Mouse (Mus musculus): ENCODE results near the gene Zswim3. TPM values are rescaled to one million over a fixed set of nuclear protein-coding genes. Genes with fewer than 3 reads are reported as not detected.
A peak's percentile ranks its signal among the peaks of the same experiment; 100 is the strongest.

Gene Zswim3
- polyA plus RNA-seq, 2 experiments = 2.4 to 3.7 TPM

GRCm38 (mm10) chr2:164866741-164867551, 62.0 kb downstream of the Zswim3 start:
- no peak overlapping the region for H3K4me2 ChIP-seq (ENCODE audit: low read depth)
- 47% methylated on average over 16 of the region's 16 CpGs for WGBS (ENCODE audit: insufficient replicate concordance)
- H3K9me3 ChIP-seq (ENCODE audit: control insufficient read depth, low read length) = no peaks in the 10 kb centered on the region; the same call in 1 of the 2 replicates
- peak; percentile 36; the same call in 1 of the 2 replicates for ATAC-seq (ENCODE audit: insufficient read depth)
- H3K9ac ChIP-seq (replicated peaks) = no peak overlapping the region
- H3K36me3 ChIP-seq (replicated peaks; ENCODE audit: control insufficient read depth, insufficient read depth, low read depth) = no peaks in the 10 kb centered on the region
- TF ChIP-seq CTCF (IDR thresholded peaks at IDR 0.05; ENCODE audit: low read depth) = no peak
- TF ChIP-seq EP300 (IDR thresholded peaks at IDR 0.05; ENCODE audit: low read depth) = no peak
- no peak for DNase-seq (ENCODE audit: low read depth in 3 of 3, low spot score in 3 of 3)
- peaks cover 0 to 14% of the 10 kb centered on the region in 2 experiments; a peak in 2 of 4 replicates for H3K4me1 ChIP-seq (replicated peaks; ENCODE audit: control insufficient read depth in 2 of 2, insufficient read depth in 2 of 2, low read length in 1 of 2)
- no peak overlapping the region for H3K4me3 ChIP-seq (ENCODE audit: insufficient read depth in 1 of 2, low read depth in 2 of 2, low read length in 2 of 2)
- H3K27me3 ChIP-seq (ENCODE audit: control insufficient read depth, insufficient read depth, low read length) = no peaks in the 10 kb centered on the region
- H3K27ac ChIP-seq = no peak overlapping the region

DNA sequence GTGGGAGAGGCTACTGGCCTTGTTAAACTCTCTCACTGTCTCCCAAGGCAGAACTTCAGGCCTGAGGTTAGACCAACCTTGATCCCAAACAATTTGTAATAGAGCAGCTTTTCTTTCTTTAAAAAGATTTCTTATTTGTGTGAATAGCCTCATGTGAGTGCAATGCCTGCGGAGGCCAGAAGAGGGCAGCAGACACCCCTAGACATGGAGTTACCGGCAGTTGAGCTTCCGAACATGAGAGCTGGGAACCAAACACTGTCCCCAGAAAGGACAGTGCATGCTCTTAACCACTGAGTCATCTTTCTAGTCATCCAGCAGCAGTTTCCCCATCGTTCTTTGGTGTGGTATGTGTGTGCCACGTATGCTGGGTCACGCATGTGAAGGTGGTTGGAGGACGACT, 62.7 kb downstream of the Zswim3 start:
- ATAC-seq (ENCODE audit: insufficient read depth) (no peak), DNase-seq (ENCODE audit: low read depth in 3 of 3, low spot score in 3 of 3) (no peak)
- no peak overlapping the region for H3K4me2 ChIP-seq (ENCODE audit: low read depth)
- no peaks in the 10 kb centered on the region for H3K36me3 ChIP-seq (replicated peaks; ENCODE audit: control insufficient read depth, insufficient read depth, low read depth)
- no peak overlapping the region for H3K27ac ChIP-seq
- TF ChIP-seq EP300 (IDR thresholded peaks at IDR 0.05; ENCODE audit: low read depth) = no peak
- peak; percentile 82 for TF ChIP-seq CTCF (IDR thresholded peaks at IDR 0.05; ENCODE audit: low read depth)
- no peak overlapping the region for H3K9ac ChIP-seq (replicated peaks)
- 89% methylated on average over 7 of the region's 7 CpGs for WGBS (ENCODE audit: insufficient replicate concordance)
- H3K9me3 ChIP-seq (ENCODE audit: control insufficient read depth, low read length) = no peaks in the 10 kb centered on the region; the same call in 1 of the 2 replicates
- H3K4me3 ChIP-seq (ENCODE audit: insufficient read depth in 1 of 2, low read depth in 2 of 2, low read length in 2 of 2) = no peak overlapping the region
- peaks cover 0 to 14% of the 10 kb centered on the region in 2 experiments; a peak in 2 of 4 replicates for H3K4me1 ChIP-seq (replicated peaks; ENCODE audit: control insufficient read depth in 2 of 2, insufficient read depth in 2 of 2, low read length in 1 of 2)
- no peaks in the 10 kb centered on the region for H3K27me3 ChIP-seq (ENCODE audit: control insufficient read depth, insufficient read depth, low read length)

DNA sequence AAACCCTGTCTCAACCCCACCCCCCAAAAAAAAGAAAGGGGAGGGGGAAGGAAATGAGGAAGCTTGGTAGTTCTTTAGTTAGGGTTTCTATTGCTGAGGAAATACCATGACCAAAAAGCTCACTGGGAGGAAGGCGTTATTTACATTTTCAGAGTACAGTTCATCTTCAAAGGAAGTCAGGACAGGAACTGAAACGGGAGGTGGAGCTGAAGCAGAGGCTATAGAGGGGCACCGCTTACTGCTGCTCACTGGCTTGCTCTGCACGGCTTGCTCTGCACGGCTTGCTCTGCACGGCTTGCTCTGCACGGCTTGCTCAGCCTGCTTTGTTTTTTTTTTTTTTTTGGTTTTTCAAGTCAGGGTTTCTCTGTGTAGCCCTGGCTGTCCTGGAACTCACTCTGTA, 63.6 kb downstream of the Zswim3 start:
- Histone ChIP-seq H3K9ac (replicated peaks) (no peak overlapping the region), H3K4me1 (replicated peaks; ENCODE audit: control insufficient read depth in 2 of 2, insufficient read depth in 2 of 2, low read length in 1 of 2) (peaks cover 0 to 14% of the 10 kb centered on the region in 2 experiments; a peak in 2 of 4 replicates), H3K9me3 (ENCODE audit: control insufficient read depth, low read length) (no peaks in the 10 kb centered on the region; the same call in 1 of the 2 replicates), H3K4me2 (ENCODE audit: low read depth) (no peak overlapping the region), H3K27me3 (ENCODE audit: control insufficient read depth, insufficient read depth, low read length) (no peaks in the 10 kb centered on the region), H3K36me3 (replicated peaks; ENCODE audit: control insufficient read depth, insufficient read depth, low read depth) (no peaks in the 10 kb centered on the region), H3K27ac (no peak overlapping the region), H3K4me3 (ENCODE audit: insufficient read depth in 1 of 2, low read depth in 2 of 2, low read length in 2 of 2) (no peak overlapping the region)
- ATAC-seq (ENCODE audit: insufficient read depth) = no peak
- DNase-seq (ENCODE audit: low read depth in 3 of 3, low spot score in 3 of 3) = no peak
- no peak for TF ChIP-seq CTCF (IDR thresholded peaks at IDR 0.05; ENCODE audit: low read depth)
- TF ChIP-seq EP300 (IDR thresholded peaks at IDR 0.05; ENCODE audit: low read depth) = no peak
- 28% methylated on average over 7 of the region's 7 CpGs for WGBS (ENCODE audit: insufficient replicate concordance)

Other genes starting within 250 kb of the Zswim3 start
- 0.96 and 1.2 TPM in 2 replicates for gene Wfdc2, start 242.7 kb upstream of the Zswim3 start, polyA plus RNA-seq (2012; rRNA removed)
- gene Wfdc2, start 242.7 kb upstream of the Zswim3 start, polyA plus RNA-seq (2014; fragmentation: Nextera tagmentation; extraction: Ambion mirVana) = 0.56 and 1.7 TPM in 2 replicates
- not detected in 2 replicates for gene Spint3, start 231.6 kb upstream of the Zswim3 start, polyA plus RNA-seq (2012; rRNA removed)
- gene Spint3, start 231.6 kb upstream of the Zswim3 start, polyA plus RNA-seq (2014; fragmentation: Nextera tagmentation; extraction: Ambion mirVana) = not detected in 2 replicates
- 0.06 and 0.11 TPM in 2 replicates for gene Wfdc6a, start 219.7 kb upstream of the Zswim3 start, polyA plus RNA-seq (2012; rRNA removed)
- gene Wfdc6a, start 219.7 kb upstream of the Zswim3 start, polyA plus RNA-seq (2014; fragmentation: Nextera tagmentation; extraction: Ambion mirVana) = 0.19 TPM in 1 of 2 replicates, not detected in the other
- gene Eppin, start 211.5 kb upstream of the Zswim3 start, polyA plus RNA-seq (2012; rRNA removed) = not detected in 2 replicates
- gene Eppin, start 211.5 kb upstream of the Zswim3 start, polyA plus RNA-seq (2014; fragmentation: Nextera tagmentation; extraction: Ambion mirVana) = not detected in 2 replicates
- not detected in 2 replicates for gene Wfdc6b, start 191.6 kb upstream of the Zswim3 start, polyA plus RNA-seq (2012; rRNA removed)
- not detected in 2 replicates for gene Wfdc6b, start 191.6 kb upstream of the Zswim3 start, polyA plus RNA-seq (2014; fragmentation: Nextera tagmentation; extraction: Ambion mirVana)
- not detected in 2 replicates for gene Wfdc8, start 191.5 kb upstream of the Zswim3 start, polyA plus RNA-seq (2012; rRNA removed)
- not detected in 2 replicates for gene Wfdc8, start 191.5 kb upstream of the Zswim3 start, polyA plus RNA-seq (2014; fragmentation: Nextera tagmentation; extraction: Ambion mirVana)
- not detected in 2 replicates for gene Wfdc16, start 166.3 kb upstream of the Zswim3 start, polyA plus RNA-seq (2012; rRNA removed)
- gene Wfdc16, start 166.3 kb upstream of the Zswim3 start, polyA plus RNA-seq (2014; fragmentation: Nextera tagmentation; extraction: Ambion mirVana) = not detected in 2 replicates
- gene Wfdc10, start 149.1 kb upstream of the Zswim3 start, polyA plus RNA-seq (2012; rRNA removed) = not detected in 2 replicates
- not detected in 2 replicates for gene Wfdc10, start 149.1 kb upstream of the Zswim3 start, polyA plus RNA-seq (2014; fragmentation: Nextera tagmentation; extraction: Ambion mirVana)
- not detected in 2 replicates for gene Wfdc9, start 148.5 kb upstream of the Zswim3 start, polyA plus RNA-seq (2012; rRNA removed)
- gene Wfdc9, start 148.5 kb upstream of the Zswim3 start, polyA plus RNA-seq (2014; fragmentation: Nextera tagmentation; extraction: Ambion mirVana) = not detected in 2 replicates
- not detected in 2 replicates for gene Wfdc11, start 131.0 kb upstream of the Zswim3 start, polyA plus RNA-seq (2012; rRNA removed)
- not detected in 2 replicates for gene Wfdc11, start 131.0 kb upstream of the Zswim3 start, polyA plus RNA-seq (2014; fragmentation: Nextera tagmentation; extraction: Ambion mirVana)
- not detected in 2 replicates for gene Wfdc13, start 120.0 kb upstream of the Zswim3 start, polyA plus RNA-seq (2012; rRNA removed)
- not detected in 2 replicates for gene Wfdc13, start 120.0 kb upstream of the Zswim3 start, polyA plus RNA-seq (2014; fragmentation: Nextera tagmentation; extraction: Ambion mirVana)
- gene Spint4, start 106.6 kb upstream of the Zswim3 start, polyA plus RNA-seq (2012; rRNA removed) = 0.08 TPM in 1 of 2 replicates, not detected in the other
- gene Spint4, start 106.6 kb upstream of the Zswim3 start, polyA plus RNA-seq (2014; fragmentation: Nextera tagmentation; extraction: Ambion mirVana) = not detected in 2 replicates
- not detected in 2 replicates for gene Spint5, start 89.8 kb upstream of the Zswim3 start, polyA plus RNA-seq (2012; rRNA removed)
- not detected in 2 replicates for gene Spint5, start 89.8 kb upstream of the Zswim3 start, polyA plus RNA-seq (2014; fragmentation: Nextera tagmentation; extraction: Ambion mirVana)
- 1.7 and 1.9 TPM in 2 replicates for gene Wfdc3, start 59.2 kb upstream of the Zswim3 start, polyA plus RNA-seq (2012; rRNA removed)
- 1.6 and 2.1 TPM in 2 replicates for gene Wfdc3, start 59.2 kb upstream of the Zswim3 start, polyA plus RNA-seq (2014; fragmentation: Nextera tagmentation; extraction: Ambion mirVana)
- gene Dnttip1, start 59.1 kb upstream of the Zswim3 start, polyA plus RNA-seq (2012; rRNA removed) = 16.2 and 26.0 TPM in 2 replicates
- 36.7 and 43.7 TPM in 2 replicates for gene Dnttip1, start 59.1 kb upstream of the Zswim3 start, polyA plus RNA-seq (2014; fragmentation: Nextera tagmentation; extraction: Ambion mirVana)
- 459 and 465 TPM in 2 replicates for gene Ube2c, start 35.2 kb upstream of the Zswim3 start, polyA plus RNA-seq (2012; rRNA removed)
- gene Ube2c, start 35.2 kb upstream of the Zswim3 start, polyA plus RNA-seq (2014; fragmentation: Nextera tagmentation; extraction: Ambion mirVana) = 533 and 562 TPM in 2 replicates
- gene Tnnc2, start 25.1 kb upstream of the Zswim3 start, polyA plus RNA-seq (2012; rRNA removed) = 0.15 and 0.32 TPM in 2 replicates
- gene Tnnc2, start 25.1 kb upstream of the Zswim3 start, polyA plus RNA-seq (2014; fragmentation: Nextera tagmentation; extraction: Ambion mirVana) = 0.44 TPM in 1 of 2 replicates, not detected in the other
- gene Snx21, start 19.3 kb upstream of the Zswim3 start, polyA plus RNA-seq (2012; rRNA removed) = 2.3 TPM in 2 replicates
- 2.9 and 4.4 TPM in 2 replicates for gene Snx21, start 19.3 kb upstream of the Zswim3 start, polyA plus RNA-seq (2014; fragmentation: Nextera tagmentation; extraction: Ambion mirVana)
- 20.6 and 22.1 TPM in 2 replicates for gene Acot8, start 216 bp upstream of the Zswim3 start, polyA plus RNA-seq (2012; rRNA removed)
- 13.5 and 14.7 TPM in 2 replicates for gene Acot8, start 216 bp upstream of the Zswim3 start, polyA plus RNA-seq (2014; fragmentation: Nextera tagmentation; extraction: Ambion mirVana)
- 2.0 and 2.6 TPM in 2 replicates for gene Zswim1, start 17.6 kb downstream of the Zswim3 start, polyA plus RNA-seq (2012; rRNA removed)
- 3.6 and 4.6 TPM in 2 replicates for gene Zswim1, start 17.6 kb downstream of the Zswim3 start, polyA plus RNA-seq (2014; fragmentation: Nextera tagmentation; extraction: Ambion mirVana)
- gene Spata25, start 23.4 kb downstream of the Zswim3 start, polyA plus RNA-seq (2012; rRNA removed) = not detected in 2 replicates
- not detected in 2 replicates for gene Spata25, start 23.4 kb downstream of the Zswim3 start, polyA plus RNA-seq (2014; fragmentation: Nextera tagmentation; extraction: Ambion mirVana)
- 69.5 and 82.7 TPM in 2 replicates for gene Ctsa, start 27.8 kb downstream of the Zswim3 start, polyA plus RNA-seq (2012; rRNA removed)
- gene Ctsa, start 27.8 kb downstream of the Zswim3 start, polyA plus RNA-seq (2014; fragmentation: Nextera tagmentation; extraction: Ambion mirVana) = 59.4 and 60.8 TPM in 2 replicates
- gene Neurl2, start 28.4 kb downstream of the Zswim3 start, polyA plus RNA-seq (2012; rRNA removed) = 0.70 and 1.2 TPM in 2 replicates
- gene Neurl2, start 28.4 kb downstream of the Zswim3 start, polyA plus RNA-seq (2014; fragmentation: Nextera tagmentation; extraction: Ambion mirVana) = 1.0 and 1.5 TPM in 2 replicates
- gene Pltp, start 52.6 kb downstream of the Zswim3 start, polyA plus RNA-seq (2012; rRNA removed) = 8.4 and 9.6 TPM in 2 replicates
- gene Pltp, start 52.6 kb downstream of the Zswim3 start, polyA plus RNA-seq (2014; fragmentation: Nextera tagmentation; extraction: Ambion mirVana) = 7.6 and 10.0 TPM in 2 replicates
- 19.6 and 20.2 TPM in 2 replicates for gene Pcif1, start 74.2 kb downstream of the Zswim3 start, polyA plus RNA-seq (2012; rRNA removed)
- 37.5 and 43.4 TPM in 2 replicates for gene Pcif1, start 74.2 kb downstream of the Zswim3 start, polyA plus RNA-seq (2014; fragmentation: Nextera tagmentation; extraction: Ambion mirVana)
- gene Zfp335, start 106.7 kb downstream of the Zswim3 start, polyA plus RNA-seq (2012; rRNA removed) = 8.8 and 10.1 TPM in 2 replicates
- gene Zfp335, start 106.7 kb downstream of the Zswim3 start, polyA plus RNA-seq (2014; fragmentation: Nextera tagmentation; extraction: Ambion mirVana) = 4.0 and 5.2 TPM in 2 replicates
- 0.97 and 1.00 TPM in 2 replicates for gene Mmp9, start 135.7 kb downstream of the Zswim3 start, polyA plus RNA-seq (2012; rRNA removed)
- 0.76 and 1.2 TPM in 2 replicates for gene Mmp9, start 135.7 kb downstream of the Zswim3 start, polyA plus RNA-seq (2014; fragmentation: Nextera tagmentation; extraction: Ambion mirVana)
- 0.42 and 0.60 TPM in 2 replicates for gene Slc12a5, start 155.7 kb downstream of the Zswim3 start, polyA plus RNA-seq (2012; rRNA removed)
- 0.10 and 0.24 TPM in 2 replicates for gene Slc12a5, start 155.7 kb downstream of the Zswim3 start, polyA plus RNA-seq (2014; fragmentation: Nextera tagmentation; extraction: Ambion mirVana)
- gene Ncoa5, start 229.8 kb downstream of the Zswim3 start, polyA plus RNA-seq (2012; rRNA removed) = 11.7 and 13.5 TPM in 2 replicates
- 11.6 TPM in 2 replicates for gene Ncoa5, start 229.8 kb downstream of the Zswim3 start, polyA plus RNA-seq (2014; fragmentation: Nextera tagmentation; extraction: Ambion mirVana)